Mouse (Mus musculus) erythroblast, embryonic 14.5 days (primary cell): ENCODE measurements around the gene Slc5a11.

Source experiments
- GATA1 ChIP-seq: IDR thresholded peaks from 2 replicates; pipeline ENCODE4 v1.6.1; 2012; ENCODE audit warnings: low read length, inconsistent platforms, mixed read lengths
- TAL1 ChIP-seq: IDR thresholded peaks from 3 replicates; pipeline ENCODE4 v1.6.1; 2012; ENCODE audit warnings: low read length, inconsistent platforms, mixed read lengths

- TF ChIP-seq GATA1 (no peak), TAL1 (no peak)
These were observed 15.4 kb upstream of the Slc5a11 start for GRCm38 (mm10) chr7:123199151-123199550.
